ENCODE assay signal across 23 mouse cellular contexts in the genomic region with DNA sequence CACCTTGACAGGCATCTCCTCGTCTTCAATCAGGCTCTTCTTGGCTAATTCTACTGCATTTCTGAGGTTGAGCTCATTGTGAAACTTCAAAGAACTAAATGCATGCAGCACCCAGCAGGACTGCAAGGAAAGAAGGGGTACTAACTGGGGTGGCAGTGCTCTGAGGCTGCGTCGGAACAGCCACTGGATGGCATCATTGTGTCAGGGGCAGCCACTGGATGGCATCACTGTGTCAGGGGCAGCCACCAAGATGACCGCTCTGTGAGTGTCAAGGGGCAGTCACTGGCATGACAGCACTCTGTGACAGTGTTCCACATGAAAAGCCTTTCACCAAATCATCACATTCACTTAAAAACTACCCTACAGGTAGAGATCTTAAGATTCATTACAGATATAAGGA. TPM values are rescaled to one million over a fixed set of nuclear protein-coding genes. Genes with fewer than 3 reads are reported as not detected.
DNase-seq lines count a peak whose midpoint lies in the region; ATAC-seq and TF ChIP-seq lines count a peak whose summit lies in the region.
"Had no signal": no experiment of that assay in that cellular context is flagged by ENCODE, and none has a peak within 500 bp of the region (broad histone marks: within the 10 kb centered on the region; RNA-seq: fewer than 3 reads in every experiment).

No protein-coding gene starts in this region.

- H3K4me3 ChIP-seq in kidney, adult 2 months (ENCODE audit: insufficient read depth, low read depth, low read length), result no peak overlapping the region
- no peak overlapping the region for H3K4me3 ChIP-seq in liver, postnatal 0 days (ENCODE audit: low read depth, low read length)
- H3K4me3 ChIP-seq in liver, embryonic 11.5 days (ENCODE audit: low read depth, low read length), result no peak overlapping the region
- H3K4me3 ChIP-seq: embryonic facial prominence, embryonic 13.5 days; forebrain, embryonic 13.5 days; heart, embryonic 10.5 days; limb, embryonic 15.5 days; midbrain, embryonic 12.5 days; neural tube, embryonic 15.5 days had no signal

- TF ChIP-seq CTCF in kidney, adult 2 months (conservative IDR thresholded peaks at IDR 0.05; ENCODE audit: insufficient read depth, insufficient read length, low read depth, low read length), result peak; percentile 38; the same call in 1 of the 2 replicates
- peak; percentile 29; the same call in 1 of the 2 replicates for TF ChIP-seq CTCF in liver, postnatal 0 days (IDR thresholded peaks at IDR 0.05; ENCODE audit: low read depth)

- DNase-seq in adrenal gland, postnatal 14 days, result peak; percentile 28
- no peak for DNase-seq in adrenal gland, postnatal 25 days
- DNase-seq in kidney, adult 2 months, result peak; percentile 10
- DNase-seq in kidney, postnatal 14 days, result no peak
- no peak for DNase-seq in liver, postnatal 0 days
- no peak for DNase-seq in liver, embryonic 11.5 days (ENCODE audit: low spot score)
- DNase-seq in 416B (ENCODE audit: low read depth), result peak; percentile 16
- no peak for DNase-seq in frontal cortex, postnatal 14 days (ENCODE audit: low spot score in 2 of 2)
- DNase-seq: adrenal gland, adult 2 months; cerebellum, adult 8-10 months; cerebellum, postnatal 36 days; embryo, embryonic 11 days; gastrocnemius, postnatal 10 days; kidney, adult 9 months; left cerebral cortex, postnatal 4 days; right cerebral cortex, adult 18-20 months had no signal

- no peak for ATAC-seq in liver, postnatal 0 days
- no peak for ATAC-seq in liver, embryonic 11.5 days (replicated peaks; ENCODE audit: low FRiP score)
- ATAC-seq: forebrain, embryonic 13.5 days; Patski had no signal

- H3K36me3 ChIP-seq in kidney, adult 2 months (ENCODE audit: control insufficient read depth, insufficient read depth, low read length), result peaks cover 7% of the 10 kb centered on the region
- peaks cover 34% of the 10 kb centered on the region for H3K36me3 ChIP-seq in liver, postnatal 0 days (replicated peaks; ENCODE audit: insufficient read depth, low read length)
- peaks cover 7% of the 10 kb centered on the region; the same call in 1 of the 2 replicates for H3K36me3 ChIP-seq in liver, embryonic 11.5 days (ENCODE audit: control insufficient read depth, insufficient read depth, low read length)

- no peaks in the 10 kb centered on the region for H3K27me3 ChIP-seq in kidney, adult 2 months (replicated peaks; ENCODE audit: control insufficient read depth, insufficient read depth, low read length)
- no peaks in the 10 kb centered on the region for H3K27me3 ChIP-seq in liver, postnatal 0 days (ENCODE audit: insufficient read depth, low read length)
- H3K27me3 ChIP-seq in liver, embryonic 11.5 days (replicated peaks; ENCODE audit: control insufficient read depth, insufficient read depth, low read length), result no peaks in the 10 kb centered on the region
- H3K27me3 ChIP-seq: embryonic facial prominence, embryonic 13.5 days; forebrain, embryonic 13.5 days; limb, embryonic 15.5 days; midbrain, embryonic 12.5 days; neural tube, embryonic 15.5 days; Patski had no signal

- no peak for TF ChIP-seq POLR2A in kidney, adult 2 months (IDR thresholded peaks at IDR 0.05; ENCODE audit: low read depth, low read length)

- H3K27ac ChIP-seq in kidney, adult 2 months (ENCODE audit: insufficient read depth, low read depth, low read length), result no peak overlapping the region
- H3K27ac ChIP-seq in liver, postnatal 0 days (ENCODE audit: low read depth), result no peak overlapping the region
- no peak overlapping the region for H3K27ac ChIP-seq in liver, embryonic 11.5 days (ENCODE audit: low read depth, low read length)
- H3K27ac ChIP-seq: embryonic facial prominence, embryonic 13.5 days; forebrain, embryonic 13.5 days; heart, embryonic 10.5 days; limb, embryonic 15.5 days; midbrain, embryonic 12.5 days; neural tube, embryonic 15.5 days had no signal

- no peak for TF ChIP-seq EP300 in liver, postnatal 0 days (IDR thresholded peaks at IDR 0.05; ENCODE audit: low read depth)

- WGBS in kidney, adult 2 months, result 81% methylated on average over 4 of the region's 4 CpGs
- 86% methylated on average over 4 of the region's 4 CpGs for WGBS in liver, postnatal 0 days (ENCODE audit: insufficient replicate concordance)
- 90% methylated on average over 4 of the region's 4 CpGs for WGBS in liver, embryonic 11.5 days

- no peak overlapping the region for H3K4me2 ChIP-seq in liver, postnatal 0 days (ENCODE audit: low read depth, low read length)
- H3K4me2 ChIP-seq in liver, embryonic 11.5 days, result no peak overlapping the region
- H3K4me2 ChIP-seq: embryonic facial prominence, embryonic 13.5 days; forebrain, embryonic 13.5 days; limb, embryonic 15.5 days; midbrain, embryonic 12.5 days; neural tube, embryonic 15.5 days had no signal

- H3K4me1 ChIP-seq in kidney, adult 2 months (ENCODE audit: control insufficient read depth, insufficient read depth, low read length), result no peaks in the 10 kb centered on the region
- H3K4me1 ChIP-seq in liver, postnatal 0 days (ENCODE audit: insufficient read depth), result no peaks in the 10 kb centered on the region
- H3K4me1 ChIP-seq in liver, embryonic 11.5 days (replicated peaks; ENCODE audit: control insufficient read depth, insufficient read depth, low read length), result no peaks in the 10 kb centered on the region
- H3K4me1 ChIP-seq: embryonic facial prominence, embryonic 13.5 days; forebrain, embryonic 13.5 days; heart, embryonic 10.5 days; limb, embryonic 15.5 days; midbrain, embryonic 12.5 days; neural tube, embryonic 15.5 days had no signal

- no peak overlapping the region for H3K9ac ChIP-seq in liver, postnatal 0 days (replicated peaks)
- H3K9ac ChIP-seq in liver, embryonic 11.5 days (ENCODE audit: low read depth, low read length), result no peak overlapping the region
- H3K9ac ChIP-seq: embryonic facial prominence, embryonic 13.5 days; forebrain, embryonic 13.5 days; limb, embryonic 15.5 days; midbrain, embryonic 12.5 days; neural tube, embryonic 15.5 days had no signal

- H3K9me3 ChIP-seq in liver, postnatal 0 days (ENCODE audit: low read length), result no peaks in the 10 kb centered on the region
- no peaks in the 10 kb centered on the region for H3K9me3 ChIP-seq in liver, embryonic 11.5 days (ENCODE audit: control insufficient read depth, low read length)
- H3K9me3 ChIP-seq: embryonic facial prominence, embryonic 13.5 days; forebrain, embryonic 13.5 days; heart, embryonic 10.5 days; limb, embryonic 15.5 days; midbrain, embryonic 12.5 days; neural tube, embryonic 15.5 days had no signal

RNA-seq across cellular contexts. Expression of a gene that starts 31.5 kb away (rescaled TPM):
- 34.1 and 36.4 TPM in 2 replicates for total RNA-seq in adrenal gland, postnatal 14 days (2021)
- 43.7 and 45.3 TPM in 2 replicates for total RNA-seq in adrenal gland, postnatal 25 days (2021)
- polyA plus RNA-seq in kidney, adult 2 months (2012; rRNA removed), result 15.3 and 16.6 TPM in 2 replicates
- 6.1 and 7.4 TPM in 2 replicates for polyA plus RNA-seq in liver, postnatal 0 days (2015; fragmentation: Nextera tagmentation; extraction: Ambion mirVana)
- 21.6 and 22.1 TPM in 2 replicates for polyA plus RNA-seq in liver, embryonic 11.5 days (2014; fragmentation: Nextera tagmentation; extraction: Ambion mirVana)

Comparison
In these comparisons a context has a peak if more than half of its experiments do, and no peak if none do; other contexts are left out.
1. DNase-seq: peak in adrenal gland, postnatal 14 days (single experiment), kidney, adult 2 months (single experiment) and 416B (single experiment); none in adrenal gland, postnatal 25 days (single experiment), kidney, postnatal 14 days (single experiment), liver, postnatal 0 days (single experiment), liver, embryonic 11.5 days (single experiment) and frontal cortex, postnatal 14 days (0 of 2).